Mouse (Mus musculus) limb, embryonic 15.5 days (tissue): ENCODE data around the gene Kat2a. TPM values are rescaled to one million over a fixed set of nuclear protein-coding genes. Genes with fewer than 3 reads are reported as not detected.

Source experiments
- polyA plus RNA-seq: library from polyadenylated mRNA; unstranded; fragments of >200 nt; fragmentation: Nextera tagmentation; extraction: Ambion mirVana; gene quantifications from 2 replicates; pipeline ENCODE4 v1.2.1, GENCODE M21; 2015

The Kat2a gene
- polyA plus RNA-seq, 1 experiment from 2014 or later = 48.2 TPM

Other genes starting within 250 kb of the Kat2a start
- 9.5 and 10.0 TPM in 2 replicates for gene Klhl11, start 239.7 kb downstream of the Kat2a start, polyA plus RNA-seq
- 181 and 189 TPM in 2 replicates for gene Acly, start 184.5 kb downstream of the Kat2a start, polyA plus RNA-seq
- gene Ttc25, start 166.9 kb downstream of the Kat2a start, polyA plus RNA-seq = 0.19 and 0.56 TPM in 2 replicates
- gene Cnp, start 137.6 kb downstream of the Kat2a start, polyA plus RNA-seq = 25.1 and 30.5 TPM in 2 replicates
- 73.7 and 77.9 TPM in 2 replicates for gene Nkiras2, start 93.2 kb downstream of the Kat2a start, polyA plus RNA-seq
- 218 and 227 TPM in 2 replicates for gene Dnajc7, start 92.3 kb downstream of the Kat2a start, polyA plus RNA-seq
- 1.4 and 1.8 TPM in 2 replicates for gene Zfp385c, start 20.0 kb downstream of the Kat2a start, polyA plus RNA-seq
- gene Dhx58, start 8.2 kb downstream of the Kat2a start, polyA plus RNA-seq = 2.9 and 3.6 TPM in 2 replicates
- gene Hspb9, start 1.4 kb upstream of the Kat2a start, polyA plus RNA-seq = 0.32 and 0.57 TPM in 2 replicates
- 19.7 and 30.8 TPM in 2 replicates for gene Rab5c, start 25.8 kb upstream of the Kat2a start, polyA plus RNA-seq
- gene Kcnh4, start 47.5 kb upstream of the Kat2a start, polyA plus RNA-seq = not detected in 2 replicates
- not detected in 2 replicates for gene Hcrt, start 50.5 kb upstream of the Kat2a start, polyA plus RNA-seq
- 7.5 and 8.2 TPM in 2 replicates for gene Ghdc, start 58.5 kb upstream of the Kat2a start, polyA plus RNA-seq
- 23.4 and 25.5 TPM in 2 replicates for gene Stat5b, start 138.3 kb upstream of the Kat2a start, polyA plus RNA-seq
- 9.4 and 12.0 TPM in 2 replicates for gene Stat5a, start 146.9 kb upstream of the Kat2a start, polyA plus RNA-seq
- 72.9 and 85.2 TPM in 2 replicates for gene Stat3, start 227.1 kb upstream of the Kat2a start, polyA plus RNA-seq